Mouse (Mus musculus) spleen, adult 2 months (tissue): ENCODE results near the gene Gm48552. TPM values are rescaled to one million over a fixed set of nuclear protein-coding genes. Genes with fewer than 3 reads are reported as not detected.

Experiments
- DNase-seq, 2 experiments: peaks; one replicate each; pipeline versions ENCODE4 v3.0.0 to v3.0.0-alpha.2; 2012 to 2021; ENCODE audit warnings: low spot score in 2 of 2, low read depth in 1 of 2
- H3K27ac ChIP-seq: fragments of 200-500 bp; 2 replicates; pipeline ENCODE4 v1.5.1; 2012; ENCODE audit warnings: low read length, inconsistent platforms; ENCODE audit not compliant: insufficient read depth
- H3K27me3 ChIP-seq: fragments of 200-500 bp; 2 replicates; pipeline ENCODE4 v1.6.1; 2012; ENCODE audit warnings: mild to moderate bottlenecking, moderate library complexity, low read length, inconsistent platforms; ENCODE audit not compliant: control insufficient read depth, insufficient read depth
- H3K36me3 ChIP-seq: fragments of 200-500 bp; 2 replicates; pipeline ENCODE4 v1.6.1; 2012; ENCODE audit warnings: mild to moderate bottlenecking, low read length, inconsistent platforms; ENCODE audit not compliant: control insufficient read depth, insufficient read depth
- H3K4me1 ChIP-seq: fragments of 200-500 bp; 2 replicates; pipeline ENCODE4 v1.6.1; 2011; ENCODE audit warnings: inconsistent platforms; ENCODE audit not compliant: control insufficient read depth, insufficient read depth, insufficient read length
- H3K4me3 ChIP-seq: fragments of 200-500 bp; 2 replicates; pipeline ENCODE4 v1.5.1; 2011; ENCODE audit warnings: mild to moderate bottlenecking, inconsistent platforms; ENCODE audit not compliant: insufficient read depth, insufficient read length; ENCODE audit errors: extremely low read depth
- CTCF ChIP-seq: fragments of 200-500 bp; IDR thresholded peaks from 2 replicates; pipeline ENCODE4 v1.5.1; 2011; ENCODE audit warnings: mild to moderate bottlenecking, inconsistent platforms; ENCODE audit not compliant: insufficient read depth, insufficient read length, insufficient replicate concordance; ENCODE audit errors: extremely low read depth
- POLR2A ChIP-seq: fragments of 200-500 bp; IDR thresholded peaks from 2 replicates; pipeline ENCODE4 v1.6.1; 2011; ENCODE audit warnings: low read depth, low read length, inconsistent platforms
- WGBS: fragments of 180-500 bp; shearing (Covaris S2); methylation state at CpG from one replicate; pipeline ENCODE4 v1.1.7; 2018; 5-methylcytosine and 5-hydroxymethylcytosine counted together
- polyA plus RNA-seq: library from polyadenylated mRNA; depleted of rRNA; stranded (reverse); fragments of >200 nt; gene quantifications from 2 replicates; pipeline ENCODE4 v1.2.3, GENCODE M21; 2012

Gm48552 gene
- polyA plus RNA-seq, 1 experiment: 2.9 TPM

DNA sequence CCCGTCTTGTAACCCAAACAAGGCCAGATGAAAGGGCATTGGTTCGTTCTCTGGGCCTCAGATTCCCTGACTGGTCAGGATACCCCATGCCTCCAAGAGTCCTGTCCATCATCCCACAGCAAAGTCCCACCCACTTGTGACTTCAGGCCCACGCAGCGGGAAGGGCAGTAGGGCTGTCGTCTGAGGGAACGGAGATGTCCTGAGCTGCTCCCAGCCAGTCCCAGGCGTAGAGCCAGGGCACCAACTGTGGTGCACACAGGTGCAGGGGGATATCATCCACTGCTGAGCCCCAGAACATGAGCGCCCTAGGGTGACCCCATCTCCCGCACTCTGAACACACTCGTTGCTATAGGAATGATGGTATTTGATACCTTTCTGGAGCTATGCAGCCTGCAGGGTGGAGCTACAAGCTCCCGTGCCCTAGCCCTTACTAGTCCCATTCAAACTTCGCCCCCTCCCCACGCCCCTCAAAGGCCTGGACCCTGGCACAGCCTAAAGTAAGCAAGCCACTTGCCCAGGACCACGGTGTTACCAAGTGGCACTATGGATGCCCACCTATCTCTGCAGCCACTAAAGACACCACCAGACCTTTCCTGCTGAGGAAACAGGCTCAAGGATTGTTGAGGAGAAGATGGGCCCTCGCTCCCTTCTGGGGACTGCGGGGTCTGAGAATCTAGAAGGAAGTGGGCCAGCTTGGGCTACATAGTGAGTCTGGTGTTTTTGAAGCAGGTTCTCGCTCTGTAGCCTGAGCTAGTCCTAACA, 26.9 kb downstream of the Gm48552 start:
- TF ChIP-seq POLR2A: no peak
- no peak for TF ChIP-seq CTCF
- H3K4me1 ChIP-seq: peaks cover 2% of the 10 kb centered on the region
- DNase-seq: no peak
- H3K27ac ChIP-seq: no peak overlapping the region
- WGBS: 80% methylated on average over 17 of the region's 17 CpGs
- 0 out of 2 replicates have a peak, but pooled peaks cover 2% of the 10 kb centered on the region for H3K36me3 ChIP-seq
- H3K4me3 ChIP-seq: no peak overlapping the region
- H3K27me3 ChIP-seq: no peaks in the 10 kb centered on the region

DNA sequence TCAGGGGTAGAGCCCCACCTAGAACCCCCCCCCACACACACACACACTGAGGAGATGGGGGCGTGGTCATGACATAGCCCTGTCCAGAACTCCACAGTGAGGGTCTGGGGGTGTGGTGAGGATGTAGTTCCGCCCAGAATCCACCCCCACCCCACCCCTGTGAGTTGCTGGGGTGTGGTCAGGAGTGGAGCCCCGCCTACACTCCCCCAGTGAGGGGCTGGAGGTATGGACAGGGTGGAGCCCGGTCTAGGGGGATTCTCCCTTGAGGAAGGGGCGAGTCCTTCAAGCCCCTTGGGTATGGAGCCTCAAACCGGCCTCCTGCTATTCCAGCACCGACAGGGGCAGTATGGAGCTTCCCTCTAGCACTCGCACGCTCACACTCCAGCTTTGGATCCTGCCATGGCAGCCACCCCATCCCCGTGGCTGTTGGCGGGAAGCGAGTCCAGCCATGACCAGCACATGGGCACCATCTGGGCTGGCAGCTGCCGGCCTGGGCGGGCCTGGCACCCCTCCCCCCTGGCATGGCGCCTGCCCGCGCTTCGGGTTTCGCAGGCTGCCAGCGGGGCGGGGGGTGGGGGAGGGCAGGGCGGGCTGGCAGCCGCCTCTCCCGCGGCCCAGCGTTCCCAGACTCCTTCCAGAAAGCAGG, 27.9 kb downstream of the Gm48552 start:
- Histone ChIP-seq H3K36me3 (0 out of 2 replicates have a peak, but pooled peaks cover 2% of the 10 kb centered on the region), H3K4me3 (no peak overlapping the region), H3K27me3 (no peaks in the 10 kb centered on the region), H3K4me1 (peaks cover 2% of the 10 kb centered on the region), H3K27ac (no peak overlapping the region; the same call in 1 of the 2 replicates)
- TF ChIP-seq POLR2A (no peak), CTCF (no peak)
- DNase-seq: no peak
- WGBS: 16% methylated on average over 25 of the region's 26 CpGs

DNA sequence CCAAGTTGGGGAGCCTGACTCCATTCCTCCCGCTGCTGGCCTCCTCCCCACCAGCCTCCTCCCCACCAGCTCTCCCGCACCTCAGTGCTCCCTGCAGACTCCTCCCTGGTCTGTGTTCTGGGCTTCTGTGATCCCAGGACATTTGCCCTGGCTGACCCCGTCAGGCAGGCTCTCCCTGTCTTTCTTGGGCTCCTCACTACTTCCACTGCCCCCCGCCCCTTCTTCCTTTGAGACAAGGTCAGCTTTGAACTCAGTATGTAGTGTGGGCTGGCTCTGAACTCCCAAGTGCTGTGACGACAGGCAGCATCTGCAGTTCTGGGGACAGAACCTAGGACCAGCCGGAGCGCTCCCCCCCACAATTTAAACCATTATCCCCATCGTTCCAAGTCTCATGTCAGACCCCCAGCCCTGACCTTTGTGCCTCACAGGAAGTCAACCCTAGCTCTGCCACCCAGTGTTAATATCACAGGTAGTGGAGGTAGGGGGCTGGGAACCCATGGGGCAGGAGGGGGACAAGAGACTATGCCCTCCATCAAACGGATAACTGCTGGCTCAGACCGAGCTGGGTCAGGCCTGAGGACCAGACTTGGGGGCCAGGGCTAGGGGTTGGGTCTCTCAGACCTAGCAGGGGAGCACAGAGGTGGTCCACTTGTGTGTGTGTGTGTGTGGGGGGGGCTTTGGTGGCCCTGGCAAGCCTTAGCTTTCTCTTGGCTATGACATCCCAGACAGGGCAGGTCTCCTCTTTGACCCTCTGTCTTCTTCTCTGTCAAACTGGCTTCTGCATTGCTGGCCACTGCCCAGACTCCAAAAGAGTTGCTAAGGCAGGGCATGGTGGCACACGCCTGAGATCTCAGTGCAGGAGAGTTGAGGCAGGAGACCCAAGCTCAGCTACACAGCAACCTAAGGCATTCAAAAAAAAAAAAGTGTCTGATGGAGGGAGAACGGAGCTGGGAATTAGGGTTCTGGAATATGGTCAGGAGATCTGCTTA, 28.7 kb downstream of the Gm48552 start:
- no peak overlapping the region for H3K4me3 ChIP-seq
- TF ChIP-seq POLR2A (no peak), CTCF (no peak)
- peaks cover 2% of the 10 kb centered on the region for H3K4me1 ChIP-seq
- 0 out of 2 replicates have a peak, but pooled peaks cover 2% of the 10 kb centered on the region for H3K36me3 ChIP-seq
- DNase-seq: no peak
- peak overlapping the region; percentile 28; the same call in 1 of the 2 replicates for H3K27ac ChIP-seq
- WGBS: 75% methylated on average over 12 of the region's 12 CpGs
- H3K27me3 ChIP-seq: no peaks in the 10 kb centered on the region

DNA sequence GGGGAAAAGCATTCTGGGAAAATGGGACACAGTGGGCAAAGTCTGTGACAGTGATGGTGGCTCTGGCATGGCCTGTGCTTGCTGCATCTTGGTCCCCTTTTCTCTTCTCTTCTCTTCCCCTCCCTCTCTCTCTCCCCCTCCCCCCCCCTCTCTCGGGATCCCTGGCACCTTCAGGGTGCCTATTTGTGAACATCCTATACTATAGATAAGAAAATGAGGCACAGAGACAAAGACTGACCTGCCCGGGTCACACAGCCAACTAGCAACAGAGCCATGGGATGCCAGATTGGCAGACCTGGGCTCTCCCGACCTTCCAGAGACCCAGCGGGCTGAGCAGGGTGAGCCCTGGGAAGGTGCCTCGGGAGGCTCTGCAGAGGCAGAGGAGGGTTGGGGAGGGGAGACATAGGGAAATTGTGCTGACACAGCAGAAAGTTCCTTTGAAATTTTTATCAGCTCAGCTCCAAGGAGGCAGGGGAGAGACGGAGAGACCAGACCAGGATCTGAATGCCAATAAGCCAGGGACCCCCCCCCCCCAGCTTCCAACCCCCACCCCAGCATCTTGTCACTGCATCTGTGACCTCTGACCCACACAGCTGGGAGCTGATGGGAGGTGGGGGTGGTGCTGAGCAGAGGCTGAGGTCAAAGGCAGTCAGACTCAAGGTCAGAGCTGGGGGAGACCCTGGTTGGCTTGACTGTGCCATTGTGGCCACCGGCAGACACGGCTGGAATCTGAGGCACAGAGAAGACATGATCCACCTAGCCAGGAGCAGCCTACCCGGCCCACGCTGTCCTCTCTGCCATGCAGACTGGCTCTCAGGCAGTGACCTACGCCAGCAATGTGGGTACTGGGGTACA, 29.6 kb downstream of the Gm48552 start:
- Histone ChIP-seq H3K27ac (no peak overlapping the region), H3K27me3 (no peaks in the 10 kb centered on the region), H3K4me3 (no peak overlapping the region), H3K36me3 (0 out of 2 replicates have a peak, but pooled peaks cover 2% of the 10 kb centered on the region), H3K4me1 (peaks cover 2% of the 10 kb centered on the region)
- TF ChIP-seq CTCF (no peak), POLR2A (no peak)
- no peak for DNase-seq
- 78% methylated on average over 11 of the region's 11 CpGs for WGBS

DNA sequence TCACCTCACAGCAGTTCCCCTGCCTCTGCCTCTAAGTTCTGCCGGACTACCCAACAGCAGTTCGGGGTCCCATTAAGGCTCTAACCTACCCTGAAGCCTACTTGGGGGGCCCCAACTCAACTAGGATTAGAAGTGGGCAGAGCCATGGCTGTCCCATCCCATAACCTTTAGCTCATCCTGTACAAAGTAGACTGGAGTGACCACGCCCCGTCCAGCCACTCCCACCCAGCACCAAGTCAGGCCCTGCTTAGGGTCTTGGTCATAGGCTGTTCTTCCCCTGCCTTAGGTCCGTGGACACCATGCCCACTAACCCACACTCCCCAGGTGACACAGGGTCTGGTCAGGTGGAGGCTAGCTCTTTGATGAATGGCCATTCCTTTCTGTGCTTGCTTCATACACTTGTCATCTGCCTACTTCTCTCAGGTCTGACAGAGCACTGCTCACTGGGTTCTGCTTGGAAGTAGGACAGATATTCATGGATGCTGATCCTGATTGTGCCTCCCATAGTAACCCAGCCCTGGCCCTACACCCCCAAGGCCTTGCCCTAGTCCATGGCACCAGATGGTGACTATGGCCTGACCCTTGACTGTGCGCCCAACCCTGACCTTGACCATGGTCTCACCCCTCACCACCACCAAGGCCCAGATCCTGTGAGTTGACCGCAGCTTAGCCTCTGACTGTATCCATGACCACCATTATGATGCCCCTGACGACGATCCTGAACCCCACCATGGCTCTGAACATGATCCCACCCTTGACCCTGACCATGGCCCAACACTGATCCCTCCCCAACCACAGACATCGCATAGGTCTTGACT, 30.5 kb downstream of the Gm48552 start:
- H3K4me3 ChIP-seq: no peak overlapping the region
- no peak overlapping the region for H3K27ac ChIP-seq
- TF ChIP-seq POLR2A (no peak), CTCF (no peak)
- 89% methylated on average over 10 of the region's 10 CpGs for WGBS
- peaks cover 2% of the 10 kb centered on the region for H3K4me1 ChIP-seq
- 0 out of 2 replicates have a peak, but pooled peaks cover 2% of the 10 kb centered on the region for H3K36me3 ChIP-seq
- H3K27me3 ChIP-seq: no peaks in the 10 kb centered on the region
- peak in 1 of 2 experiments; percentile 2 for DNase-seq
